Mouse (Mus musculus): ENCODE data around the gene Pecr. TPM values are rescaled to one million over a fixed set of nuclear protein-coding genes. Genes with fewer than 3 reads are reported as not detected.

The Pecr gene
- polyA plus RNA-seq, 1 experiment from 2014 or later, result 22.9 TPM

Other genes with a start within 250 kb of the Pecr start
- 9.5 and 18.8 TPM in 2 replicates for gene Mreg, start 72.0 kb downstream of the Pecr start, polyA plus RNA-seq (2015; fragmentation: Nextera tagmentation; extraction: Ambion mirVana)
- 2.0 and 3.4 TPM in 2 replicates for gene Tmem169, start 55 bp upstream of the Pecr start, polyA plus RNA-seq (2015; fragmentation: Nextera tagmentation; extraction: Ambion mirVana)
- 19.6 and 23.4 TPM in 2 replicates for gene Xrcc5, start 23.1 kb upstream of the Pecr start, polyA plus RNA-seq (2015; fragmentation: Nextera tagmentation; extraction: Ambion mirVana)

Measured in heart, embryonic 16.5 days (tissue).